Mouse (Mus musculus) liver, embryonic 13.5 days (tissue): ENCODE data around the gene Ceacam1. TPM values are rescaled to one million over a fixed set of nuclear protein-coding genes. Genes with fewer than 3 reads are reported as not detected.
"Not testable (repeated sequence)": the region's sequence is repeated elsewhere in the genome, so short reads cannot be mapped to it uniquely, and the experiment has no call there.

Experiments used
- ATAC-seq: fragments of 200-750 bp; cut with Nextera tagmentation; 2 replicates; pipeline ENCODE4 v1.8.0; 2017; ENCODE audit warnings: low read depth, mild to moderate bottlenecking, moderate number of reproducible peaks, moderate library complexity
- DNase-seq: peaks from one replicate; pipeline ENCODE4 v3.0.0; 2022
- H3K27ac ChIP-seq: fragments of 300-500 bp; sonication (generic); 2 replicates; pipeline ENCODE4 v1.5.1; 2015; ENCODE audit warnings: moderate library complexity, mild to moderate bottlenecking, inconsistent platforms
- H3K27me3 ChIP-seq: fragments of 300-500 bp; sonication (generic); 2 replicates; pipeline ENCODE4 v1.6.1; 2015; ENCODE audit warnings: mild to moderate bottlenecking, inconsistent platforms
- H3K36me3 ChIP-seq: fragments of 300-500 bp; sonication (generic); 2 replicates; pipeline ENCODE4 v1.6.1; 2015; ENCODE audit warnings: mild to moderate bottlenecking, inconsistent platforms
- H3K4me1 ChIP-seq: fragments of 300-500 bp; sonication (generic); replicated peaks from 2 replicates; pipeline ENCODE4 v1.6.1; 2015; ENCODE audit warnings: inconsistent platforms
- H3K4me2 ChIP-seq: fragments of 300-500 bp; sonication (generic); 2 replicates; pipeline ENCODE4 v1.6.1; 2015; ENCODE audit warnings: inconsistent platforms, mild to moderate bottlenecking, moderate library complexity
- H3K4me3 ChIP-seq: fragments of 300-500 bp; sonication (generic); replicated peaks from 2 replicates; pipeline ENCODE4 v1.5.1; 2015; ENCODE audit warnings: mild to moderate bottlenecking, inconsistent platforms
- H3K9ac ChIP-seq: fragments of 300-500 bp; sonication (generic); 2 replicates; pipeline ENCODE4 v1.6.1; 2015; ENCODE audit warnings: mild to moderate bottlenecking, inconsistent platforms
- H3K9me3 ChIP-seq: fragments of 300-500 bp; sonication (generic); replicated peaks from 2 replicates; pipeline ENCODE4 v1.6.1; 2016; ENCODE audit warnings: inconsistent platforms
- WGBS: fragments of 180-500 bp; shearing (Covaris S2); methylation state at CpG from one replicate; pipeline ENCODE4 v1.1.7; 2015; ENCODE audit not compliant: insufficient replicate concordance; 5-methylcytosine and 5-hydroxymethylcytosine counted together
- polyA plus RNA-seq: library from polyadenylated mRNA; unstranded; fragments of >200 nt; fragmentation: Nextera tagmentation; extraction: Ambion mirVana; gene quantifications from 2 replicates; pipeline ENCODE4 v1.2.1, GENCODE M21; 2015

Ceacam1 gene
- polyA plus RNA-seq, 1 experiment from 2014 or later = 1.7 TPM

GRCm38 (mm10) chr7:25427144-25427543, 50.3 kb downstream of the Ceacam1 start:
- Histone ChIP-seq H3K4me3 (no peak overlapping the region), H3K27ac (no peak overlapping the region), H3K9me3 (no peaks in the 10 kb centered on the region), H3K4me2 (no peak overlapping the region), H3K27me3 (peaks cover 9% of the 10 kb centered on the region; the same call in 1 of the 2 replicates), H3K9ac (no peak overlapping the region), H3K4me1 (no peaks in the 10 kb centered on the region), H3K36me3 (no peaks in the 10 kb centered on the region)
- ATAC-seq (no peak), DNase-seq (no peak)
- WGBS = 61% methylated on average over 5 of the region's 5 CpGs

GRCm38 (mm10) chr7:25426380-25426779, 51.0 kb downstream of the Ceacam1 start:
- WGBS = 75% methylated on average over 4 of the region's 4 CpGs
- H3K9me3 ChIP-seq, H3K27ac ChIP-seq, H3K36me3 ChIP-seq, H3K4me2 ChIP-seq, H3K4me1 ChIP-seq, DNase-seq, ATAC-seq, H3K9ac ChIP-seq, H3K4me3 ChIP-seq: not testable (repeated sequence)
- H3K27me3 ChIP-seq = peaks cover 14% of the 10 kb centered on the region; the same call in 1 of the 2 replicates

GRCm38 (mm10) chr7:25424429-25424828, 53.0 kb downstream of the Ceacam1 start:
- WGBS = 31% methylated on average over 4 of the region's 4 CpGs
- no peak overlapping the region for H3K9ac ChIP-seq
- no peak for ATAC-seq
- no peak overlapping the region for H3K4me2 ChIP-seq
- DNase-seq = peak; percentile 54
- H3K9me3 ChIP-seq = no peaks in the 10 kb centered on the region
- no peak overlapping the region for H3K27ac ChIP-seq
- H3K4me3 ChIP-seq = no peak overlapping the region
- no peaks in the 10 kb centered on the region for H3K4me1 ChIP-seq
- peaks cover 14% of the 10 kb centered on the region; the same call in 1 of the 2 replicates for H3K27me3 ChIP-seq
- H3K36me3 ChIP-seq = no peaks in the 10 kb centered on the region

GRCm38 (mm10) chr7:25422286-25422841, 55.0 kb downstream of the Ceacam1 start:
- peaks cover 14% of the 10 kb centered on the region; the same call in 1 of the 2 replicates for H3K27me3 ChIP-seq
- no peak overlapping the region for H3K4me3 ChIP-seq
- no peaks in the 10 kb centered on the region for H3K36me3 ChIP-seq
- H3K4me1 ChIP-seq = no peaks in the 10 kb centered on the region
- H3K9me3 ChIP-seq = no peaks in the 10 kb centered on the region
- ATAC-seq = no peak
- WGBS = 67% methylated on average over 16 of the region's 16 CpGs
- DNase-seq = no peak
- no peak overlapping the region for H3K27ac ChIP-seq
- no peak overlapping the region for H3K9ac ChIP-seq
- H3K4me2 ChIP-seq = no peak overlapping the region

- 0 out of 2 replicates have a peak, but pooled peaks cover 3% of the 10 kb centered on the region for H3K4me1 ChIP-seq
- no peak overlapping the region for H3K4me2 ChIP-seq
- H3K9ac ChIP-seq = no peak overlapping the region
- H3K27me3 ChIP-seq = peaks cover 14% of the 10 kb centered on the region; the same call in 1 of the 2 replicates
- no peak overlapping the region for H3K27ac ChIP-seq
- DNase-seq (no peak), ATAC-seq (no peak)
- 64% methylated on average over 4 of the region's 4 CpGs for WGBS
- H3K4me3 ChIP-seq = no peak overlapping the region
- H3K9me3 ChIP-seq = no peaks in the 10 kb centered on the region
- no peaks in the 10 kb centered on the region for H3K36me3 ChIP-seq
These were observed 57.5 kb downstream of the Ceacam1 start for GRCm38 (mm10) chr7:25419943-25420342.

GRCm38 (mm10) chr7:25419536-25419935, 57.9 kb downstream of the Ceacam1 start:
- H3K27ac ChIP-seq = no peak overlapping the region
- peaks cover 14% of the 10 kb centered on the region; the same call in 1 of the 2 replicates for H3K27me3 ChIP-seq
- 0 out of 2 replicates have a peak, but pooled peaks cover 3% of the 10 kb centered on the region for H3K4me1 ChIP-seq
- no peak for ATAC-seq
- no peaks in the 10 kb centered on the region for H3K9me3 ChIP-seq
- no peak for DNase-seq
- H3K4me2 ChIP-seq = no peak overlapping the region
- no peak overlapping the region for H3K4me3 ChIP-seq
- H3K9ac ChIP-seq = no peak overlapping the region
- WGBS = 77% methylated on average over 8 of the region's 8 CpGs
- no peaks in the 10 kb centered on the region for H3K36me3 ChIP-seq

- Histone ChIP-seq H3K9ac (no peak overlapping the region), H3K4me2 (no peak overlapping the region), H3K4me1 (0 out of 2 replicates have a peak, but pooled peaks cover 3% of the 10 kb centered on the region), H3K4me3 (no peak overlapping the region), H3K27ac (no peak overlapping the region), H3K27me3 (peaks cover 10% of the 10 kb centered on the region; the same call in 1 of the 2 replicates), H3K36me3 (no peaks in the 10 kb centered on the region), H3K9me3 (no peaks in the 10 kb centered on the region)
- ATAC-seq (no peak), DNase-seq (no peak)
- WGBS = 54% methylated on average over 1 of the region's 1 CpGs
These were observed 59.8 kb downstream of the Ceacam1 start for GRCm38 (mm10) chr7:25417597-25417996.

GRCm38 (mm10) chr7:25412833-25413441, 64.5 kb downstream of the Ceacam1 start, which contains the start of gene Cxcl17:
Gene Cxcl17 (minus strand): TSS chr7:25412886.
- H3K36me3 ChIP-seq = no peaks in the 10 kb centered on the region
- DNase-seq = no peak
- no peak within 1 kb of the TSS for H3K4me3 ChIP-seq
- 27% methylated on average over 7 of the region's 7 CpGs for WGBS
- ATAC-seq = no peak
- H3K9ac ChIP-seq = no peak within 1 kb of the TSS
- H3K9me3 ChIP-seq = no peaks in the 10 kb centered on the region
- no peaks in the 10 kb centered on the region for H3K27me3 ChIP-seq
- 0 out of 2 replicates have a peak, but pooled peaks cover 3% of the 10 kb centered on the region for H3K4me1 ChIP-seq
- no peak within 1 kb of the TSS for H3K27ac ChIP-seq
- H3K4me2 ChIP-seq = no peak within 1 kb of the TSS

GRCm38 (mm10) chr7:25411861-25412260, 65.5 kb downstream of the Ceacam1 start:
- no peaks in the 10 kb centered on the region for H3K36me3 ChIP-seq
- 55% methylated on average over 3 of the region's 3 CpGs for WGBS

More at GRCm38 (mm10) chr7:25411861-25412260, 65.5 kb downstream of the Ceacam1 start:
- Histone ChIP-seq H3K4me1 (0 out of 2 replicates have a peak, but pooled peaks cover 3% of the 10 kb centered on the region), H3K4me3 (no peak overlapping the region), H3K27me3 (no peaks in the 10 kb centered on the region), H3K9me3 (no peaks in the 10 kb centered on the region), H3K9ac (no peak overlapping the region), H3K27ac (no peak overlapping the region), H3K4me2 (no peak overlapping the region)
- DNase-seq (no peak), ATAC-seq (no peak)
